Mouse (Mus musculus) heart, adult 11 months (tissue): ENCODE data around the gene Zfp940.

Source experiments
- DNase-seq: peaks from one replicate; pipeline ENCODE4 v3.0.0; 2022

The Zfp940 gene

DNA sequence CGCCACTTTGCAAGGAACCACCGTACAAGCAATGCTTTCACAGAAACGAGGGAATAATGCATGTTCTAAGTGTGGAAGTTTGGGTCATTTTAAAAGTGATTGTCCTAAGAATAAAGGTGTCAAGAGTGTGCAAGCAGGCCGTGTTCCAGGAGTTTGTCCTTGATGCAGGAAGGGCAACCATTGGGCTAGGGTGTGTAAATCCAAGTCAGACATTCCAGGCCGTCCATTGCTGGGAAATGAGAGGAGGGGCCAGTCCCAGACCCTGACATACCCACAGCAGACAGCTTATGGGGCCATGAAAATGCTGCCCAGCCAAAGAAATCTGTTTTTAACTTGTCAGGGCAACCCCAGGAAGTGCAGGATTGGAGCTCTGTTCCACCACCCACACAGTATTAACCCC, 46.4 kb downstream of the Zfp940 start:
- DNase-seq, result peak; percentile 71

DNA sequence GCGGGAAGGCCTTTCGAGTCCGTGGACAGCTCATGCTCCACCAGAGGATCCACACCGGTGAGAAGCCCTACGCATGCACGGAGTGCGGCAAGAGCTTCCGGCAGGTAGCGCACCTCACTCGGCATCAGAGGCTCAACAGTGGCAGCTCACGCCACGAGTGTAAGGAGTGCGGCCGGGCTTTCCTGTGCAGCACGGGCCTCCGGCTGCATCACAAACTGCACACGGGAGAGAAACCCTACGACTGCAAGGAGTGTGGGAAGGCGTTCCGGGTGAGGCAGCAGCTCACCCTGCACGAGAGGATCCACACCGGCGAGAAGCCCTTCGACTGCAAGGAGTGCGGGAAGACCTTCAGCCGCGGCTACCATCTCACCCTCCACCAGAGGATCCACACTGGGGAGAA, 60.6 kb downstream of the Zfp940 start:
- peak; percentile 76 for DNase-seq

DNA sequence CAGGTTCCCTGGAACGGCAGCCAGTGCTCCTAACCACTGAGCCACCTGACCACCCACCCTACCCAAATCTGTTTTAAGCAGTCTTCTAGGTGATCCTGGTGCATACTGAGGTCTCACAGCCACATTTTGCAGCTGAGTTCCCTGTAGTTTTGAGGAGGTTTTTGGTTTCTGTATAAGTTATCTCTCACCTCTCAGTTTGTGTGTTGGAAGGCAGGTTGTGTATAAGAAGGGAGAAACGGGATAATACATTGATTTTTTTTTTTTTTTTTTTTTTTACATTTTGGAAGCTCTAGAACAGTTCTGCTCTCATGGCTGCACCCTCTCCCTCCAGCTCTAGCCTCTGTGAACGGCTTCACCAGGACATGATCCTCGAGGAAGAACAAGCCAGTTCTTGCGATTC, 67.6 kb downstream of the Zfp940 start:
- DNase-seq, result no peak

DNA sequence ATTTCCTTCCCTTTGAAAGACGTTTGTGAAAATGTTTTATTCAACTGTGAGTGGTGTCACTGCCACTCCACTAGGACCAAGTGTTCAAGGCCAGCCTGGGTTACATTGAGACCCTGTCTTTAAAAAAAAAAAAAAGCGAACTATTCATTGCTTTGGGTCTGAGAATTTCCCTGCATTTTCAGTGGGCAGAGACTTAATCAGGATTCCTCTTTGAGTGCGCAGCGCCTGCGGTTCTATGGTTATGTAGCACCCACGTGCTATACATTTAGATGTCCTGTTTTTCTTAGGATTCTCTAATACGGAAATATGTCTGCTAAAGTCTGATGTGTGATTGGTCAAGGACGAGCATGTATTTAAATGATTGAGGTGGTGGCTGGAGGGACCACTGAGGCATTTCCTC, 68.4 kb downstream of the Zfp940 start:
- no peak for DNase-seq

DNA sequence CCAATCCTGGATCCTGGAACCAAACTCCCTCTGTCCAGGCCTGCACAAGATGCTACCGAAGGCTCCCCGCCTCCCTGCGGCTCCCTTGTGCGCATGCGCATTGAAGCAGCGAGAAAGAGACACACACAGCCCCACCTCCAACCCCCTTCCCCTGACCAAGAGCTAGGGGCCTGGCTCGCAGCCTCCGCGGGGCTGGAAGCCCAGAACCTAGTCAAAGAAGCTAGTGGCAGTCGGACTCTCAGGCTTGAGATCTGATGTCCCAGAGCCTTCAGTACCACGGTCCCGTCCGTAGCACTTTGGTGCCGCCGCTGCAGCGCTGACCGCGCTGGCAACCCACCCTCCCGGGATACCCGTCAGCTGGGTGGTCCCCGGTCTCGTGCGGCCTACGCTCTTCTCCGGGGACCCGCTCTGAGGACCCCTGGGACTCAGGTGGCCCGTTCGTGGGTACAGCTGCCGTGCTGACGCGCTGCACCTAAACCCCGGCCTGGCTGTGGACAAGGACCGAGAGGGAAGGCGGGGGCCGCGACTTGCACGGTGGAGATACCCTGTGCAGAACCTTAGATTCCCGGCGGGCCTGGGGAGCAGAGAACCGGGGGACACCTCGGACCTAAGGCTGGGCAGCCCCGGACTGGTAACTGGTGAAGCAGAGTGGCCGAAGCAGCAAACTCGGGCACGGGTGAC, 69.5 kb downstream of the Zfp940 start, which contains the start of gene Zfp30:
Gene Zfp30, plus strand, starts transcription at position 128 of the 681 bp plus-strand sequence.
- DNase-seq, result peak; percentile 99
